Mouse (Mus musculus) kidney, embryonic 16.5 days (tissue): ENCODE results near the gene Cd40. TPM values are rescaled to one million over a fixed set of nuclear protein-coding genes. Genes with fewer than 3 reads are reported as not detected.

Experiments
- ATAC-seq: fragments of 200-750 bp; cut with Nextera tagmentation; 2 replicates; pipeline ENCODE4 v1.8.0; 2017; ENCODE audit warnings: moderate TSS enrichment; ENCODE audit not compliant: low FRiP score, low TSS enrichment
- H3K27ac ChIP-seq: fragments of 300-500 bp; sonication (generic); 2 replicates; pipeline ENCODE4 v1.5.1; 2014; ENCODE audit warnings: low read length
- H3K27me3 ChIP-seq: fragments of 300-500 bp; sonication (generic); 2 replicates; pipeline ENCODE4 v1.6.1; 2014; ENCODE audit warnings: low read length, control low read depth, mixed read lengths; ENCODE audit not compliant: insufficient read depth
- H3K36me3 ChIP-seq: fragments of 300-500 bp; sonication (generic); 2 replicates; pipeline ENCODE4 v1.6.1; 2014; ENCODE audit warnings: low read length, control low read depth, mixed read lengths; ENCODE audit not compliant: insufficient read depth
- H3K4me1 ChIP-seq: fragments of 300-500 bp; sonication (generic); 2 replicates; pipeline ENCODE4 v1.6.1; 2014; ENCODE audit warnings: low read length, control low read depth, mixed read lengths; ENCODE audit not compliant: insufficient read depth
- H3K4me2 ChIP-seq: fragments of 300-500 bp; sonication (generic); replicated peaks from 2 replicates; pipeline ENCODE4 v1.6.1; 2014; ENCODE audit warnings: low read depth, low read length
- H3K4me3 ChIP-seq: fragments of 300-500 bp; sonication (generic); 2 replicates; pipeline ENCODE4 v1.5.1; 2014; ENCODE audit warnings: mild to moderate bottlenecking, low read length
- H3K9ac ChIP-seq: fragments of 300-500 bp; sonication (generic); replicated peaks from 2 replicates; pipeline ENCODE4 v1.6.1; 2014; ENCODE audit warnings: low read length
- H3K9me3 ChIP-seq: fragments of 300-500 bp; sonication (generic); 2 replicates; pipeline ENCODE4 v1.6.1; 2016; ENCODE audit warnings: low read length, control low read depth
- WGBS: fragments of 180-500 bp; shearing (Covaris S2); extraction: QIAGEN DNeasy Blood & Tissue Kit; methylation state at CpG from one replicate; pipeline ENCODE4 v1.1.7; 2014; 5-methylcytosine and 5-hydroxymethylcytosine counted together
- polyA plus RNA-seq: library from polyadenylated mRNA; unstranded; fragments of >200 nt; fragmentation: Nextera tagmentation; extraction: Ambion mirVana; gene quantifications from 2 replicates; pipeline ENCODE4 v1.2.1, GENCODE M21; 2015

Gene Cd40
- polyA plus RNA-seq, 1 experiment from 2014 or later: 12.5 TPM

DNA sequence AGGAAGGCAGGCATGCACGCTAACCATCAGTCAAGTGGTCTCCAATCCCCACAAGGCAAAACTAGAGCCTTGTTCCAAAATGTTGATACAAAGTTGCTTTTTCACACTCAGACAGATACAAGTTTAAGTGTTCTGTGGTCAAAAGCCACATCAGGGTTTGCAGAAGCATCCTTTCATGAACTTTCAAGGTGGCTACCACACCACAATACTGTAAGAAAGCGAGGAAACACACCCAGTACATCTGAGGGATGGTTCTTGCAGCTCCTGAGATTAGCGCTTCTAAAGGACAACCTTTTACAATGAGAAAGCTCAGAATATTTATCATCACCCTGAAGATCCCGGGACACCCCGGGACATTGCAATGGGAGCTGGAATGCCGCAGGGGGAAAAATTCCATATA lies 22.1 kb upstream of the Cd40 start:
- no peaks in the 10 kb centered on the region for H3K9me3 ChIP-seq
- WGBS: 34% methylated on average over 6 of the region's 6 CpGs
- H3K4me3 ChIP-seq: peak overlapping the region; percentile 87
- peak overlapping the region; percentile 91 for H3K9ac ChIP-seq
- H3K4me2 ChIP-seq: peak overlapping the region; percentile 58
- no peak for ATAC-seq
- H3K27ac ChIP-seq: no peak overlapping the region
- peaks cover 22% of the 10 kb centered on the region for H3K4me1 ChIP-seq
- no peaks in the 10 kb centered on the region for H3K36me3 ChIP-seq
- no peaks in the 10 kb centered on the region for H3K27me3 ChIP-seq

DNA sequence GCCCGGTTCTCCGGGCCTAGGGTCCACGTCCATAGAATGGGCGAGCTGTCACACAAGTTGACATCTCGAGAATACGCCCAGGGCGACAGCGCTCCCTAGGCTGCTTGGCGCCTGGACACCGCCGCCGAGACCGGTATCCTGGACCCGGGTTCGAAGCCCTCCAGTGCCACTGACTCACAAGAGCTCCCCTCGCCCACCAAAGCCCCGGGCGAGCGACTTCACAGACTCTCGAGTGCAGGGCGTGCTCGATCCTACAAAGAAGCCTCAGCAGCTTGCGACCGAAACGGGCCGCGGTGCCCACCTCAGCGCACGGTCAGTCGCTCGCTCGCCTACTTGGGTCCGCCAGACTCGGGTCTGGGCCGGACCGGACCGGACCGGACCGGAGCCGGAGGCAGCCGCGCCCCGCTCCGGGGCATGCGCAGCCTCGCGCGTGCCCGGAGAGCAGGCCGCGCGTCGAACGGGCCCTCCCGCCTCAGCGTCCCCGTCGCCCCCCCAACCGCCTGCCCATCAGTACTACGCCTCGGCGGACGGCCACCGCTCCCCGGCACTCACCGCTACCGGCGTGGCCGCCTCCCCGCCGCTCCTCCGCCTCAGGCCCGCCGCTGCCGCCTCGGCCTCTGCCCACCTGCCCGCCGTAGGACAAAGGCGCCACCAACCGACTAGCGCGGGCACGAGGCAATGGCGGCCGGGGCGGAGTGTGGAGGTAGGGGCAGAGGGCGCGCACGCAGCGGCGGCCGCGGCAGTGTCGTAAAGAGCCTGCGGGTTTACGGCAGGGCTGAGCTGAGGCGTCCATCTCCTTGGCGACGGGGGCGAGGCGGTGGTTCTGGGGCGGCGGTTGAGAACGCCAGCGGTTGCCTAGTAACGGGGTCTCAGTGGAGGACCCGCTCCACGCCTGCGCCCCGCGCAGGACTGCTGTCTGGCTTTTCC lies 21.0 kb upstream of the Cd40 start, which contains the start of gene Ncoa5:
Gene Ncoa5 (minus strand): TSS at position 737 of the 927 bp plus-strand sequence.
- H3K9me3 ChIP-seq: no peaks in the 10 kb centered on the region
- peak within 1 kb of the TSS; percentile 63; the same call in 1 of the 2 replicates for H3K27ac ChIP-seq
- H3K4me1 ChIP-seq: peaks cover 22% of the 10 kb centered on the region
- peak within 1 kb of the TSS; percentile 87 for H3K4me3 ChIP-seq
- H3K9ac ChIP-seq: peak within 1 kb of the TSS; percentile 91
- under 1% methylated on average over 96 of the region's 111 CpGs for WGBS
- ATAC-seq: peak; percentile 98
- H3K36me3 ChIP-seq: no peaks in the 10 kb centered on the region
- H3K4me2 ChIP-seq: peak within 1 kb of the TSS; percentile 58
- no peaks in the 10 kb centered on the region for H3K27me3 ChIP-seq

DNA sequence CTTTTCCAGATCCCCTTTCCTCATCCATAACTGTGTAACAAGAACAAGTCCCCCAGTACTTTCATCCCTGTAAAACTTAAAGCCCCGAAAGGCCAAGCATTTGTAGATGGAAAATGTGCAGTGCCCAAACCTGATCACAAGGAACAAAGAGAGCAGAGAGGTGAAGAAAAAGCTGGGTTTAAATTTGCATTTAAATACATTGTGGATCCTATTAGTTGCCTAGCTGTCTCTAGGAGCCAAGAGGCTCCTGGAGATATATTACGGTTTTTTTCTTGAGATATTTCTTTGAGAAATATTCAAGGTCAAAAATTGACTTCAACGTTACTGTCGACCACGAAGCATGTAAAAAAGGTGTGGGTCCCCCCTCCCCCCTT lies 20.4 kb upstream of the Cd40 start:
- Histone ChIP-seq H3K27ac (no peak overlapping the region), H3K27me3 (no peaks in the 10 kb centered on the region), H3K9ac (peak overlapping the region; percentile 57; the same call in 1 of the 2 replicates), H3K4me1 (peaks cover 22% of the 10 kb centered on the region), H3K4me2 (peak overlapping the region; percentile 58), H3K4me3 (peak overlapping the region; percentile 87), H3K36me3 (no peaks in the 10 kb centered on the region), H3K9me3 (no peaks in the 10 kb centered on the region)
- 47% methylated on average over 5 of the region's 5 CpGs for WGBS
- ATAC-seq: no peak

GRCm38 (mm10) chr2:165037415-165037814 lies 18.0 kb upstream of the Cd40 start:
- Histone ChIP-seq H3K4me1 (peaks cover 18% of the 10 kb centered on the region), H3K27me3 (no peaks in the 10 kb centered on the region; the same call in 1 of the 2 replicates), H3K9me3 (no peaks in the 10 kb centered on the region), H3K4me3 (no peak overlapping the region), H3K27ac (no peak overlapping the region), H3K36me3 (no peaks in the 10 kb centered on the region), H3K9ac (no peak overlapping the region), H3K4me2 (no peak overlapping the region)
- no peak for ATAC-seq
- WGBS: 70% methylated on average over 4 of the region's 4 CpGs

DNA sequence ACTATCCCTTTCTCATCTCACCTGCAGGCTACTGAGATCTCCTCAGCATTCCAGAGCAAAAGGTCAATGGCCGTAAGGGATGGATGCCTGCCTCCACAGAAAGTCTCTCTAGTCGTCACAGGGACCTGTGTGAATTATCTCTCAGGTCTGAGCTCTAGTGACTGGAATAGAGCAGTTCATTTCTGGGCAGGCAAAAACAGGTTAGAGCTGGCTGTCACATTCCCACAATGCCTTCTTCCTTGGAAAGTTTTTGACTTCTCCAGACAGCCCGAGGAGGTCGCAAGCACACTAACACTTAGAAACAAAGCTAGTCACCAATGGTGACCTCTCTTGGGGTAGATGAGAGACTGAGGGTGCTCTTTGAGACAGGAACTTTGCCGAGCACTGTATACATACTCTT lies 13.3 kb upstream of the Cd40 start:
- Histone ChIP-seq H3K9ac (no peak overlapping the region), H3K27me3 (no peaks in the 10 kb centered on the region; the same call in 1 of the 2 replicates), H3K4me1 (no peaks in the 10 kb centered on the region), H3K9me3 (no peaks in the 10 kb centered on the region), H3K4me3 (no peak overlapping the region), H3K36me3 (no peaks in the 10 kb centered on the region), H3K27ac (no peak overlapping the region), H3K4me2 (no peak overlapping the region)
- 64% methylated on average over 5 of the region's 5 CpGs for WGBS
- no peak for ATAC-seq

- no peaks in the 10 kb centered on the region for H3K36me3 ChIP-seq
- H3K9ac ChIP-seq: no peak overlapping the region
- H3K4me1 ChIP-seq: no peaks in the 10 kb centered on the region
- no peak overlapping the region for H3K27ac ChIP-seq
- peak overlapping the region; percentile 26; the same call in 1 of the 2 replicates for H3K4me2 ChIP-seq
- H3K9me3 ChIP-seq: no peaks in the 10 kb centered on the region
- H3K4me3 ChIP-seq: no peak overlapping the region
- no peaks in the 10 kb centered on the region; the same call in 1 of the 2 replicates for H3K27me3 ChIP-seq
- no peak for ATAC-seq
- 5% methylated on average over 17 of the region's 17 CpGs for WGBS
Measured at GRCm38 (mm10) chr2:165043090-165043636, 12.3 kb upstream of the Cd40 start.

DNA sequence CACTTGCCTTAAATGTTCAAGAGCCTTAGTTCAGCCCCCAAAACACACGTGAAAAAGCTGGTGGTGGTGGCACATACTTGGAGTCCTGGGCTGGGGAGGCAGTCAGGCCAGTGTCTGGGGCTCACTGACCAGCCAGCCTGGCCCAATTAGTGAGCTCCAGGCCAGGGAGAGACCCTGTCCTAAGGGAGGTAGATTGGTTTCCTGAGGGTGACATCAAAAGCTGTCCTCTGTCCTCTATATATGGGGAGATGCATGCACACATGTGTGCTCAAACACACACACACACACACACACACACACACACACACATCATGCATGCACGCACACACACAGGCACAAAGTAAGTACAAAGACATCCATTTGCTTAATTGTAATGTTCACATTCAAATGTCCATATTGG lies 11.7 kb upstream of the Cd40 start:
- Histone ChIP-seq H3K9me3 (no peaks in the 10 kb centered on the region), H3K4me3 (no peak overlapping the region), H3K27me3 (no peaks in the 10 kb centered on the region; the same call in 1 of the 2 replicates), H3K4me2 (no peak overlapping the region), H3K4me1 (no peaks in the 10 kb centered on the region), H3K9ac (no peak overlapping the region), H3K36me3 (no peaks in the 10 kb centered on the region), H3K27ac (no peak overlapping the region)
- ATAC-seq: no peak
- 54% methylated on average over 2 of the region's 2 CpGs for WGBS

- Histone ChIP-seq H3K27me3 (0 out of 2 replicates have a peak, but pooled peaks cover 3% of the 10 kb centered on the region), H3K9me3 (no peaks in the 10 kb centered on the region), H3K4me2 (no peak overlapping the region), H3K27ac (no peak overlapping the region), H3K4me1 (no peaks in the 10 kb centered on the region), H3K36me3 (no peaks in the 10 kb centered on the region), H3K4me3 (no peak overlapping the region), H3K9ac (no peak overlapping the region)
- WGBS: 62% methylated on average over 5 of the region's 5 CpGs
- ATAC-seq: no peak
Measured at GRCm38 (mm10) chr2:165049044-165049443, 6.4 kb upstream of the Cd40 start.

- Histone ChIP-seq H3K27ac (no peak overlapping the region), H3K4me2 (no peak overlapping the region), H3K4me3 (no peak overlapping the region), H3K36me3 (no peaks in the 10 kb centered on the region), H3K4me1 (peaks cover under 1% of the 10 kb centered on the region), H3K27me3 (0 out of 2 replicates have a peak, but pooled peaks cover 3% of the 10 kb centered on the region), H3K9me3 (no peaks in the 10 kb centered on the region), H3K9ac (no peak overlapping the region)
- WGBS: 80% methylated on average over 18 of the region's 18 CpGs
- ATAC-seq: no peak
Measured at GRCm38 (mm10) chr2:165050826-165051548, 4.4 kb upstream of the Cd40 start.
